Mouse (Mus musculus) G1E (cell line): ENCODE measurements around the gene 4930452B06Rik. TPM values are rescaled to one million over a fixed set of nuclear protein-coding genes. Genes with fewer than 3 reads are reported as not detected.

Experiments used
- ATAC-seq: 2 replicates; pipeline ENCODE4 v1.8.0; 2016; ENCODE audit warnings: mild to moderate bottlenecking; ENCODE audit not compliant: insufficient number of reproducible peaks, poor library complexity, low FRiP score, severe bottlenecking; ENCODE audit errors: extremely low read depth
- DNase-seq: peaks from one replicate; pipeline ENCODE4 v3.0.0; 2012; ENCODE audit warnings: low spot score
- H3K27me3 ChIP-seq: 2 replicates; pipeline ENCODE4 v1.6.1; 2012; ENCODE audit warnings: mild to moderate bottlenecking, low read length, inconsistent platforms; ENCODE audit not compliant: insufficient read depth
- H3K36me3 ChIP-seq: replicated peaks from 2 replicates; pipeline ENCODE3; 2012; ENCODE audit warnings: mild to moderate bottlenecking, inconsistent platforms
- H3K4me1 ChIP-seq: 2 replicates; pipeline ENCODE4 v1.6.1; 2012; ENCODE audit warnings: low read depth, low read length, inconsistent platforms, mixed read lengths; ENCODE audit not compliant: insufficient read depth
- H3K4me3 ChIP-seq: 2 replicates; pipeline ENCODE4 v1.5.1; 2012; ENCODE audit warnings: low read depth, mild to moderate bottlenecking, inconsistent platforms, low read length, moderate library complexity, mixed read lengths
- H3K9me3 ChIP-seq: replicated peaks from 2 replicates; pipeline ENCODE4 v1.6.1; 2012; ENCODE audit warnings: inconsistent platforms
- CTCF ChIP-seq: IDR thresholded peaks from 2 replicates; pipeline ENCODE4 v1.5.1; 2012; ENCODE audit warnings: low read depth, low read length, inconsistent platforms, mixed read lengths
- GATA1 ChIP-seq: IDR thresholded peaks from 2 replicates; pipeline ENCODE4 v1.6.1; 2012; ENCODE audit warnings: borderline replicate concordance, low read length, inconsistent platforms, mixed read lengths
- GATA2 ChIP-seq: IDR thresholded peaks from 2 replicates; pipeline ENCODE4 v1.6.1; 2012; ENCODE audit warnings: low read depth, low read length, inconsistent platforms, borderline replicate concordance
- POLR2AphosphoS5 ChIP-seq: IDR thresholded peaks from 2 replicates; pipeline ENCODE4 v1.6.1; 2012; ENCODE audit warnings: low read depth, low read length, inconsistent platforms; ENCODE audit not compliant: insufficient replicate concordance
- TAL1 ChIP-seq: conservative IDR thresholded peaks from 2 replicates; pipeline ENCODE4 v1.6.1; 2012; ENCODE audit warnings: low read depth, low read length, inconsistent platforms, mixed read lengths
- polyA plus RNA-seq: library from polyadenylated mRNA; stranded (reverse); fragments of >175 nt; gene quantifications from 2 replicates; pipeline ENCODE4 v1.2.3, GENCODE M21; 2012
- total RNA-seq, 2 experiments: library from RNA; stranded (forward) in 1 of 2; stranded (reverse) in 1 of 2; fragments of 200-1000 nt in 1 of 2; fragments of >200 nt in 1 of 2; fragmentation: Nextera tagmentation in 1 of 2; gene quantifications; 2 replicates each; pipeline ENCODE4 v1.2.3; 2014 to 2017

The 4930452B06Rik gene
- total and polyA plus RNA-seq, 3 experiments: 0.11 TPM; not detected in 2

DNA sequence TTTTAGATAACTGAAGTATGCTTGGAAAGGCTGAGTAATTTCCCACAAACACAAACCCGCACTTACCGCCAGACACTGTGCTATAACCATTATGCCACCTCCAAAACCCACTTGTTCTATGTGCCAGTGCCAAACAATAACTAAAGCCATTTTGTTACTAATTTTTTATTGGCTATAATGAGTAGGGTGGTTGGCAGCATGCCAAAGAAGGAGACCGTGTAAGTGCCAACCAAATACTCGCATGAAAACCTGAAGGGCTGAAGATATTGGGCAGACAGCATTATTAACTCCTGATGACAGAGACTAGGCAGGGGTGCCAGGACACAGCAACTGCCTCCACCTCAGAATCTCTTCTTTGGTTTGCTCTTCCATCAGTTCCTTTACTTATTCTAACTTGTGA, 203.1 kb downstream of the 4930452B06Rik start:
- ATAC-seq (no peak), DNase-seq (no peak)
- Histone ChIP-seq H3K9me3 (no peaks in the 10 kb centered on the region), H3K36me3 (no peaks in the 10 kb centered on the region), H3K4me3 (no peak overlapping the region), H3K4me1 (no peaks in the 10 kb centered on the region), H3K27me3 (no peaks in the 10 kb centered on the region)
- no peak for TF ChIP-seq POLR2AphosphoS5
- no peak for TF ChIP-seq GATA2
- no peak for TF ChIP-seq GATA1
- TF ChIP-seq TAL1: no peak
- no peak for TF ChIP-seq CTCF

DNA sequence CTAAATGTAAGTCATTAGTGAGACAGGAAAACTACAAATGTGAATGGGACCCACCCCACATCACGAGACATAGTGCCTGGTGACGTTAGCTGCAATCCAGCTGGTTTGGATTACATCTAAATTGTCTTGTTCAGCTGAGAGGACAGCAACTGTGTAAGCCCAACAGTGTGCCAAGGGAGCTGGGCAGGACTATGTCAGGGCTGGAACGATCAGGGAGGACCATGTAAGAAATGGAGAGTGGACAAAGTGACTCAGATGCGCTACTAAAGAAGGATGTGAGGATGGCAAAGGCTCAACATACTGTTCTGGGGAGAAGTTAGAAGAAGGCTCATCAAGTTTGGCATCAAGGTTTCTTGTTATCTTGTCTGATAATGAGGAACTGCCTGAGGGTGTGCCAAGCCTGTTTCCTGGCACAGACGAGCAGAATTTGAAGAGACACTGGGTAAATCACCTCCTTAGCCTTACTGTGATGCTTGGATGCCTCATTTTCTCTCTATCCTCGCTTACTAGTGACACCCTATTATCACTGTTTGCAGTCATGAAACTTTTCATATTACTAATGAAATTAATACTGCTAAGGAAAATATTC, 203.6 kb downstream of the 4930452B06Rik start:
- Histone ChIP-seq H3K4me1 (no peaks in the 10 kb centered on the region), H3K36me3 (no peaks in the 10 kb centered on the region), H3K27me3 (no peaks in the 10 kb centered on the region), H3K4me3 (no peak overlapping the region), H3K9me3 (no peaks in the 10 kb centered on the region)
- DNase-seq (no peak), ATAC-seq (no peak)
- TF ChIP-seq POLR2AphosphoS5 (no peak), CTCF (no peak), GATA2 (no peak), GATA1 (no peak), TAL1 (no peak)

DNA sequence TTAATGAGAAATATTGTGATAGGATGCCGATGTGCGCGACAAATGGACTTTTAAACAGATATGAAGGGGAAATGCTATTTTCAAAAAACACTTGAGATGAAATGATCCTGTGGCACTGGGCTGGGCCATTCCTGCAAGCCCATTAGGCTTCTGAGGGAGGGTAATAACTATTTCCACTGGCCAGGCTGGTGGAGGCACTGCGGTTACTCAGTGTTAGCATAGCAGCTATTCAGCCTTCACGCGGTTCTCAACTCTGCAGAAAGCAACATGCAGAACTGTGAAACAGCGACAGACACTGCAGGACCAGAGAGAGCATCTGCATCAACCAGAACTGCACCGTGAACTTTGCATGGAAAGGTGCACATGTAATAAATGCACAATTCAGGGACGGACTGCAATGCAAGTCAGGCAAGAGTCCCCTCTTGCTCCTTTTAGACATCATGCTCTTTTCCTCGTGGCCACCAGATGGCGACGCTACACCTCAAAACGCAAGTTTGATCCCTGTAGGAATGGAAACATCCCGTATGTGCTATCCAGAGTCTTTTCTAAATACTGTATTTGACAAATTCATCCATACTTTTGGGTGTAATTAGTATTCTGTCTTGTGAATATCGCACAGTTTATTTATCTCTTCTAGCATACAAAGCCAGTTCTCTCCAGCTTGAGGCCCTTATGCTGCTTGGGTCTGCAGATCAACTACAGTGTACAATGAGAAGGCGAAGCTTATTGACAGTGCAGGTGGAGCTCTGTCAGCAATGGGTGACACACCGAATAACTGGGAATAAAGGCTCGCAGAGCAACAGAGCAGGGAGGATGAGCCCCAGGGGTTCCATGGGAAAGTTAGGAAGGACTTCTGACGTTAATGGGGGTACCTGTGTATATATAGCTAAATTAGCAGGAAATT, 205.6 kb downstream of the 4930452B06Rik start:
- ATAC-seq: no peak; the same call in 1 of the 2 replicates
- Histone ChIP-seq H3K36me3 (no peaks in the 10 kb centered on the region), H3K27me3 (no peaks in the 10 kb centered on the region), H3K4me1 (no peaks in the 10 kb centered on the region), H3K9me3 (no peaks in the 10 kb centered on the region), H3K4me3 (no peak overlapping the region)
- 0 out of 2 replicates have a peak, but pooled peaks have one; percentile 28 for TF ChIP-seq CTCF
- no peak for TF ChIP-seq GATA2
- DNase-seq: peak; percentile 3

DNA sequence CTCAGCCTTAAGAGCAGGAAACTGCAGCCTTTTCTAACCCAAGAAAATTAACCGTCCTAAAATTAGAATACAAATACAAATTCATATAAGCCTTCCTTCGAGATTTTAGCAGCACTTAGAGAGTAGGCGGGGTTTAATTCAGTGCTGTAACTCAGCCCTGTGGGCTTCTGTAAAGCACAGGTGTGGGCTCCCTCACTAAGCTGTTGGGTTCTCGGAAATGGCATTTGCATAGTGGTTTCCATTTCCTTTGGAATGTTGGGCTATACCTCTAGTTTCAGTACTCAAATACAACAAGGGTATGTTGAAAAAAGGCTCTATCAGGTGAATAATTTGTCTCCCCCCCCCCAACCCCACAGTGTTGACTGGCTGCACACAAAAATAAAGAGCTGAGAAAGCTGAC, 206.3 kb downstream of the 4930452B06Rik start:
- Histone ChIP-seq H3K4me1 (no peaks in the 10 kb centered on the region), H3K36me3 (no peaks in the 10 kb centered on the region), H3K9me3 (no peaks in the 10 kb centered on the region), H3K27me3 (no peaks in the 10 kb centered on the region), H3K4me3 (no peak overlapping the region)
- TF ChIP-seq CTCF (no peak), TAL1 (no peak), GATA1 (no peak), POLR2AphosphoS5 (no peak), GATA2 (no peak)
- no peak for ATAC-seq
- DNase-seq: no peak

DNA sequence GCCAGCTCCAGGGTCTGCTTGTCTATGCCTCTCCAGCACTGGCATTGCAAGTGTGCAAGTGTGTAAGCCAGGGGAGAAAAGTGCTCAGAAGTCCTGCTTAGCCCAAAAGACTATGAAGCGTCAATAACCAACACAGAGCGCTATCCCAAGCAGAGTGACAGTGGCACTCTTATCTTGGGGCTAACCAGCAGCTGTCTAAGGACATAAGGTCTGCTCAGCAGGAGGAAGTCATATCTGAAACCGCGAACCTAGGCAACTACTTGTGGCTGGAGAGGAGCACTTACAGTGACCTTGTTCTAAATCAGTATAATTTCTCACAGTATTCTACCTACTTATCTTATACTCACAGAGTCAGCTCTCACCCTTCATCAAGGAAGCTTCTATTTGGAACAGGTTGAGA, 214.9 kb downstream of the 4930452B06Rik start:
- Histone ChIP-seq H3K4me3 (no peak overlapping the region), H3K9me3 (no peaks in the 10 kb centered on the region), H3K4me1 (no peaks in the 10 kb centered on the region), H3K27me3 (no peaks in the 10 kb centered on the region), H3K36me3 (no peaks in the 10 kb centered on the region)
- no peak for ATAC-seq
- no peak for TF ChIP-seq POLR2AphosphoS5
- no peak for TF ChIP-seq GATA1
- no peak for TF ChIP-seq TAL1
- no peak for DNase-seq

DNA sequence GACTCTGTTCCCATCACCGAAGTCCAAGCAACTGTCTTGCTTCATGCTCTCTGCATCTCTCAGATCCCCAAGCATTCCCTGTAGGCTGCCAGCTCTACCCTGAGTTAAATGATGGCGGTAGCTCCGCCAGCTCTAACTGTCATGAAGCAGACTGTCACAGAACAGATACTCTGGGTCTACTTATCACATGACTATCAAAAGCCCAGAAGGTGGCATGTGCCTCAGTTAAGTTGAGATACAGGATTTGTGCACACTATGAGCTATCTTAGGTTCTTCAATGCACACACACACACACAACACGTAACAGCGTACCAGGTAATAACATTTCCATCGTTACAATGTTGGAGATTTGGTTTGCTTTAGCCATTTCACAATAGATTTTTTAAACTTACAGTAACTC, 215.7 kb downstream of the 4930452B06Rik start:
- no peaks in the 10 kb centered on the region for H3K36me3 ChIP-seq
- H3K4me1 ChIP-seq: no peaks in the 10 kb centered on the region
- ATAC-seq: no peak
- no peaks in the 10 kb centered on the region for H3K9me3 ChIP-seq
- H3K4me3 ChIP-seq: no peak overlapping the region
- H3K27me3 ChIP-seq: no peaks in the 10 kb centered on the region
- DNase-seq: no peak
- TF ChIP-seq TAL1 (no peak), GATA1 (no peak), CTCF (no peak), POLR2AphosphoS5 (no peak), GATA2 (no peak)
